Mouse (Mus musculus) yolk sac, embryonic 10.5 days (tissue): ENCODE measurements around the gene Tnfsfm13.
"Not testable (repeated sequence)": the region's sequence is repeated elsewhere in the genome, so short reads cannot be mapped to it uniquely, and the experiment has no call there.

Experiments
- DNase-seq: peaks from one replicate; pipeline ENCODE4 v3.0.0-alpha.2; 2017; ENCODE audit warnings: low spot score

Tnfsfm13 gene

GRCm38 (mm10) chr11:69704613-69705010 is 8.7 kb upstream of the Tnfsfm13 start:
- DNase-seq: no peak

- DNase-seq: no peak
These were observed 8.1 kb upstream of the Tnfsfm13 start for GRCm38 (mm10) chr11:69703814-69704612.

GRCm38 (mm10) chr11:69703381-69703780 is 7.5 kb upstream of the Tnfsfm13 start:
- not testable (repeated sequence) for DNase-seq

GRCm38 (mm10) chr11:69702886-69703285 is 7.0 kb upstream of the Tnfsfm13 start:
- not testable (repeated sequence) for DNase-seq

- no peak for DNase-seq
These were observed 3.7 kb upstream of the Tnfsfm13 start for GRCm38 (mm10) chr11:69699595-69699994.

- DNase-seq: no peak
These were observed 2.7 kb upstream of the Tnfsfm13 start for GRCm38 (mm10) chr11:69698574-69698973.

- DNase-seq: no peak
These were observed 1.5 kb upstream of the Tnfsfm13 start for GRCm38 (mm10) chr11:69697396-69697795.

GRCm38 (mm10) chr11:69695046-69695360 is 895 bp downstream of the Tnfsfm13 start:
- no peak for DNase-seq

GRCm38 (mm10) chr11:69693421-69693965 is 2.4 kb downstream of the Tnfsfm13 start:
- DNase-seq: no peak

- DNase-seq: peak; percentile 60
These were observed 3.0 kb downstream of the Tnfsfm13 start for GRCm38 (mm10) chr11:69692863-69693262.

GRCm38 (mm10) chr11:69692196-69692811 is 3.6 kb downstream of the Tnfsfm13 start:
- no peak for DNase-seq

GRCm38 (mm10) chr11:69689891-69690290 is 6.0 kb downstream of the Tnfsfm13 start:
- no peak for DNase-seq

- DNase-seq: no peak
These were observed 8.8 kb downstream of the Tnfsfm13 start for GRCm38 (mm10) chr11:69687061-69687460.

- no peak for DNase-seq
These were observed 9.5 kb downstream of the Tnfsfm13 start for GRCm38 (mm10) chr11:69686377-69686776.

GRCm38 (mm10) chr11:69685526-69686148 is 10.3 kb downstream of the Tnfsfm13 start, which contains the start of gene Tnfsf13:
TSS of gene Tnfsf13 (minus strand) at chr11:69685784.
- DNase-seq: no peak

GRCm38 (mm10) chr11:69684936-69685335 is 11.0 kb downstream of the Tnfsfm13 start:
- DNase-seq: no peak

- no peak for DNase-seq
These were observed 11.7 kb downstream of the Tnfsfm13 start for GRCm38 (mm10) chr11:69684128-69684745.

- DNase-seq: no peak
These were observed 12.3 kb downstream of the Tnfsfm13 start for GRCm38 (mm10) chr11:69683576-69683975.

- peak; percentile 83 for DNase-seq
These were observed 12.9 kb downstream of the Tnfsfm13 start for GRCm38 (mm10) chr11:69682840-69683533.

- no peak for DNase-seq
These were observed 13.6 kb downstream of the Tnfsfm13 start for GRCm38 (mm10) chr11:69682209-69682839.
